Mouse (Mus musculus) heart, embryonic 14.5 days (tissue): ENCODE measurements around the gene Chmp2b. TPM values are rescaled to one million over a fixed set of nuclear protein-coding genes. Genes with fewer than 3 reads are reported as not detected.
A peak's percentile ranks its signal among the peaks of the same experiment; 100 is the strongest.

Experiments
- ATAC-seq: fragments of 200-750 bp; cut with Nextera tagmentation; 2 replicates; pipeline ENCODE4 v1.8.0; 2017; ENCODE audit warnings: low read depth, moderate TSS enrichment; ENCODE audit not compliant: insufficient number of reproducible peaks, insufficient read depth, low FRiP score
- H3K27ac ChIP-seq, 2 experiments: fragments of 200-500 bp in 1 of 2; fragments of 300-500 bp in 1 of 2; sonication (generic) in 1 of 2; replicated peaks in 1 of 2; 2 replicates each; pipeline ENCODE4 v1.5.1; 2012 to 2014; ENCODE audit warnings: low read depth in 2 of 2, low read length in 2 of 2, control low read depth in 1 of 2, mild to moderate bottlenecking in 1 of 2, mixed read lengths in 1 of 2; ENCODE audit not compliant: control insufficient read depth in 1 of 2, insufficient read depth in 1 of 2
- H3K27me3 ChIP-seq: fragments of 300-500 bp; sonication (generic); 2 replicates; pipeline ENCODE4 v1.6.1; 2014; ENCODE audit warnings: mild to moderate bottlenecking, low read length, control low read depth; ENCODE audit not compliant: control insufficient read depth, insufficient read depth
- H3K36me3 ChIP-seq: fragments of 300-500 bp; sonication (generic); 2 replicates; pipeline ENCODE4 v1.6.1; 2014; ENCODE audit warnings: mild to moderate bottlenecking, control low read depth, low read length, mixed read lengths; ENCODE audit not compliant: control insufficient read depth, insufficient read depth
- H3K4me1 ChIP-seq, 2 experiments: fragments of 200-500 bp in 1 of 2; fragments of 300-500 bp in 1 of 2; sonication (generic) in 1 of 2; 2 replicates each; pipeline ENCODE4 v1.6.1; 2012 to 2014; ENCODE audit warnings: low read length in 2 of 2, control low read depth in 1 of 2, mixed read lengths in 1 of 2; ENCODE audit not compliant: control insufficient read depth in 2 of 2, insufficient read depth in 2 of 2
- H3K4me2 ChIP-seq: fragments of 300-500 bp; sonication (generic); 2 replicates; pipeline ENCODE4 v1.6.1; 2014; ENCODE audit warnings: mild to moderate bottlenecking, low read length
- H3K4me3 ChIP-seq, 2 experiments: fragments of 200-500 bp in 1 of 2; fragments of 300-500 bp in 1 of 2; sonication (generic) in 1 of 2; 2 replicates each; pipeline ENCODE4 v1.5.1; 2012 to 2014; ENCODE audit warnings: low read length in 2 of 2, mild to moderate bottlenecking in 2 of 2, control low read depth in 1 of 2, low read depth in 1 of 2, moderate library complexity in 1 of 2; ENCODE audit not compliant: control insufficient read depth in 1 of 2, insufficient read depth in 1 of 2
- H3K9ac ChIP-seq: fragments of 300-500 bp; sonication (generic); 2 replicates; pipeline ENCODE4 v1.6.1; 2014; ENCODE audit warnings: mild to moderate bottlenecking, low read length
- H3K9me3 ChIP-seq: fragments of 300-500 bp; sonication (generic); 2 replicates; pipeline ENCODE4 v1.6.1; 2016; ENCODE audit warnings: low read length, control low read depth; ENCODE audit not compliant: control insufficient read depth
- WGBS: fragments of 180-500 bp; shearing (Covaris S2); extraction: QIAGEN DNeasy Blood & Tissue Kit; methylation state at CpG from one replicate; pipeline ENCODE4 v1.1.7; 2014; 5-methylcytosine and 5-hydroxymethylcytosine counted together
- polyA plus RNA-seq: library from polyadenylated mRNA; unstranded; fragments of >200 nt; fragmentation: Nextera tagmentation; extraction: Ambion mirVana; gene quantifications from 2 replicates; pipeline ENCODE4 v1.2.1, GENCODE M21; 2014

Chmp2b gene
- 58.3 and 60.5 TPM in 2 replicates for polyA plus RNA-seq

DNA sequence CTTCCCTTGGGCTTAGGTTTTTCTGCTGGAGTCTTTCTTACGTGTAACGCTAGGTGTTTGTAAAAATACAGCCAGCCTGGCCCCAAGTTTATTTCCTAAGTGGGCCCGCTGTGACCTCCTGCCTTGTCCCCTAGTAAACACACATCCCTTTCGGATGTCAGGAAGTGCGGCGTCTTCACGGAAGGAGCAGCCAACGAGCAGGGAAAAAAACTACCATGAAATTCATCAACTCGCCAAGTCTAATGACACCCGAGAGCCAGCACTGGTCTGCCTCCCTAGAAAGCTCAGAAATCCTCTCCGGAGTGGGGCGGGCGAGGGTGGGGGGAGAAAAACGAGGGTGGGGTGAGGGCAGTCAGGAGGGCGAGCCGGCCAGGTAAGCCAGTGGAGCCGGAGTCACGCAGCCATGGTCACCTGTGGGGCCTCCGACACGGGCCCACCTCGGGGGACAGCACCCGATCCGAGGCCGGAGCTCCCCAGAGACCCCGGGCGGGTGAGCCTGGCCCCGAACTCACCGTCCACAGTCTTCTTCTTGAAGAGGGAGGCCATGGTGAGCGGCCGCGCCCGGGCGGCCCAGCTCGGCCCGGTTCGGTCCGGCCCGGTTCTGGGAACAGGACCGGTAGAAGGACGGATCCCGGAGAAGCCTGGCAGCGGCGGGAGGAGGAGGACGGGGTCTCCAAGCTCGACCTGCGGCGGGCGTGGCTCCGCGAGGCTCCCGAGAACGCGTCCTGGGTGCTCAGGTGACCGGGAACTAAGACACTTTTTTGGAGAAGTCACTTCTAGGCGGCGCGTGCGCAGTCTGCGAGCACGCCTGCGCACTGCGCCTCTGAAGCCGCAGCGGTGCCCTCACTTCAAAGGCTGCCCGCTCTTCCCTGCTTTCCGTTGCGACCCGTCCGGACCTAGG, at the start of gene Chmp2b:
Gene Chmp2b, minus strand, starts transcription at position 764 of the 901 bp plus-strand sequence.
- Histone ChIP-seq H3K4me1 (peaks cover 4 to 5% of the 10 kb centered on the region in 2 experiments), H3K9ac (peak within 1 kb of the TSS; percentile 96), H3K27ac (peak within 1 kb of the TSS in 1 of 2 experiments; percentile 26; a peak in 1 of 4 replicates), H3K27me3 (no peaks in the 10 kb centered on the region), H3K36me3 (no peaks in the 10 kb centered on the region), H3K4me3 (peak within 1 kb of the TSS; percentile 81 to 86), H3K9me3 (no peaks in the 10 kb centered on the region), H3K4me2 (peak within 1 kb of the TSS; percentile 86)
- WGBS = under 1% methylated on average over 69 of the region's 69 CpGs
- peak; percentile 89 for ATAC-seq

DNA sequence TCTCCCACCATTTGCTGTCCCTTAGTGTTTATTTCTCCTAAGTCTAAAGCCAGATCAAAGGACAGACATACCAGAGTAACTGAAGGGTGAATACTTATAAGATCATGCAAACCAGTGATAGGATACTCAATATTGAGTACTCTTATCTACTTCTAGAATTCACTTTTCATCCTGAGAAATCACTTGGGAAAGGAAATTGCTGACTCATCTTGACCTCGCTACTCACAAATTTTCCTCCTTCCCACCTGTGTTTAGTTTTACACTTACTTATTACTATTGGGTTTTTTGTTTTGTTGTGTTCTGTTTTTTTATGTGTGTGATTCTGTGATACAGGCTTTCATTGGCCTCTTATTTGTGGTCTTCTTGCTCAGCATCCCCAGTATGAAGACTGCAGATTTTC, 49.2 kb upstream of the Chmp2b start:
- no peak for ATAC-seq
- Histone ChIP-seq H3K9me3 (no peaks in the 10 kb centered on the region), H3K4me3 (no peak overlapping the region), H3K4me1 (no peaks in the 10 kb centered on the region), H3K9ac (no peak overlapping the region), H3K27me3 (no peaks in the 10 kb centered on the region), H3K27ac (no peak overlapping the region), H3K4me2 (no peak overlapping the region), H3K36me3 (no peaks in the 10 kb centered on the region)
- 68% methylated on average over 1 of the region's 1 CpGs for WGBS

- Histone ChIP-seq H3K9me3 (no peaks in the 10 kb centered on the region), H3K4me3 (no peak overlapping the region), H3K9ac (no peak overlapping the region), H3K36me3 (no peaks in the 10 kb centered on the region), H3K27me3 (no peaks in the 10 kb centered on the region), H3K4me1 (no peaks in the 10 kb centered on the region), H3K4me2 (no peak overlapping the region), H3K27ac (no peak overlapping the region)
- ATAC-seq = no peak
- WGBS = 82% methylated on average over 4 of the region's 4 CpGs
Measured at GRCm38 (mm10) chr16:65600798-65601197, 38.3 kb upstream of the Chmp2b start.

DNA sequence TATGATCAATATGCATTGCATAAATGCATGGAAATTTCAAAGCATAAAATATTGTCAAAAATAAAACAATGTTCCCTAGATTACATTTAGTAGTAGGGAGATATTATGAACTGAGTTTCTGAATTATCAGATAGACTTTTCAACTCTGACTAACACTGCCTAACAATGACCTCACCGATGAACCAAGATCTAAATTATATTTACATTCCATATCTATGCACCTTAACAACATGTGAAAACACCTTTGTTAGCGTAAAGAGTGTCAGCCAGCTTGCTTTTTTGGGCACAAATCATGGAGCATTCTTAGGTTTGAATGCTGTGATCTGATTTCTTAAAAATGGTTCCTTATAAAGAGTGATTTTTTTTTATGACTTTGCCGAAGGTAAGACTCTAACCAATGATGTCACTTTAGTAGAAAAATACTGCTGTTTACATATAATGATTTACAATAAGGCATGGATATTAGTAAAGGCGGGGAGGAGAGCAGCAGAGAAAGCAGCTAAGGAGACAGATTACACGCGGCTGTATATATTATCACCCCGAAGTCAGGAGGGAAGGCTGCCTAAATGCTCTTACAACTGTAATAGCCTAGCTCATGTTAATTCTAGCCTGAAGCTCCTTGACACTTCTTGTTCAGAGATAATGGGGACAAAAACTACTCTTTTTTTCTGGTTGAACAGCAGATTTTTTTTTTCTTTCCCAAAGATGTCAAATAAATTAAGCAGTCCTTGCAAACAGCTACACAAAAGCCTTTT, 23.8 kb upstream of the Chmp2b start:
- H3K4me1 ChIP-seq = no peaks in the 10 kb centered on the region
- no peak overlapping the region for H3K4me3 ChIP-seq
- no peak overlapping the region for H3K9ac ChIP-seq
- no peaks in the 10 kb centered on the region for H3K36me3 ChIP-seq
- H3K27me3 ChIP-seq = no peaks in the 10 kb centered on the region
- no peak overlapping the region for H3K4me2 ChIP-seq
- H3K9me3 ChIP-seq = no peaks in the 10 kb centered on the region
- WGBS = 75% methylated on average over 7 of the region's 7 CpGs
- ATAC-seq = no peak
- H3K27ac ChIP-seq = no peak overlapping the region

DNA sequence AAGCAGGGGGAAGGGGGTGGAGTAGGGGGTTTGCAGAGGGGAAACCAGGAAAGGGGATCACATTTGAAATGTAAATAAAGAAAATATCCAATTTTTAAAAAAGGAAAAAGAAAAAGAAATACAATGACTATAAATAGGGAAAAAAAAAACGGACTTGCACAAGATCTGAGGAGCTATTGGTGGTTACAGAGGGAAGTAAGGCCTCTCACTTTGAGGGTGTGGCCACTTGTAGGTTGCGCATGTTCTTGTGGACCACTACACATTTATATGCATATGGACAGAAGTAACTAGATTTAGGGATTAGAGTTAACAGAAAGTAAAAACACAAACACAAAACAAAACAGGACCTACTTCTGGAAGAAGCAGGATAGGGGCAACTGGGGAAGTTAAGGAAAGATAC, 23.2 kb upstream of the Chmp2b start:
- no peaks in the 10 kb centered on the region for H3K4me1 ChIP-seq
- ATAC-seq = no peak
- no peaks in the 10 kb centered on the region for H3K36me3 ChIP-seq
- no peak overlapping the region for H3K4me2 ChIP-seq
- H3K9ac ChIP-seq = no peak overlapping the region
- H3K4me3 ChIP-seq = no peak overlapping the region
- WGBS = 79% methylated on average over 2 of the region's 2 CpGs
- H3K27me3 ChIP-seq = no peaks in the 10 kb centered on the region
- no peak overlapping the region for H3K27ac ChIP-seq
- no peaks in the 10 kb centered on the region for H3K9me3 ChIP-seq

- 63% methylated on average over 6 of the region's 6 CpGs for WGBS
- H3K27ac ChIP-seq = no peak overlapping the region
- no peak overlapping the region for H3K4me3 ChIP-seq
- no peak overlapping the region for H3K4me2 ChIP-seq
- no peak overlapping the region for H3K9ac ChIP-seq
- H3K4me1 ChIP-seq = no peaks in the 10 kb centered on the region
- H3K27me3 ChIP-seq = no peaks in the 10 kb centered on the region
- no peak for ATAC-seq
- no peaks in the 10 kb centered on the region for H3K9me3 ChIP-seq
- H3K36me3 ChIP-seq = no peaks in the 10 kb centered on the region
Measured at GRCm38 (mm10) chr16:65577298-65578029, 14.9 kb upstream of the Chmp2b start.

DNA sequence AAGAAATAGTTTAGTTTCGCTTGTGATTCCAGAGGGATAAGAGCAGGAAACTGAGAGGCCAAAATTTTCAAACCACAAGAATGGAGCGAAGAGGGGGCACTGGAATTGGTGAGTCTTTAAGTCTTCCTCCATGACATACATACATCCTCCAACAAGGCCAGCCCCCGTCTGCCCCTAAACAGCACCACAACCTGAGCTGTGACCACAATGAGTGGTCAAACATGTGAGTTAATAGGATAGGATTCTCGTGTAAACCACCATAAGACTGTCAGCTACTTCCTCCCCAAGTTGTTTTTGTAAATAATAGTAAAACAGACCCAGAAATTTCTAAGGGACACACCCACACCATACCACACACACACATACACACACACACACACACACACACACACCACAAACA, 6.3 kb upstream of the Chmp2b start:
- WGBS = 67% methylated on average over 4 of the region's 4 CpGs
- Histone ChIP-seq H3K4me1 (no peaks in the 10 kb centered on the region), H3K4me2 (no peak overlapping the region), H3K27me3 (no peaks in the 10 kb centered on the region), H3K9me3 (no peaks in the 10 kb centered on the region), H3K27ac (no peak overlapping the region), H3K9ac (no peak overlapping the region), H3K36me3 (no peaks in the 10 kb centered on the region), H3K4me3 (no peak overlapping the region)
- no peak for ATAC-seq
